Mouse (Mus musculus) midbrain, embryonic 15.5 days (tissue): ENCODE results near the gene Schip1. TPM values are rescaled to one million over a fixed set of nuclear protein-coding genes. Genes with fewer than 3 reads are reported as not detected.

Source experiments
- ATAC-seq: fragments of 200-750 bp; cut with Nextera tagmentation; replicated peaks from 2 replicates; pipeline ENCODE4 v1.8.0; 2017; ENCODE audit warnings: moderate TSS enrichment
- H3K27ac ChIP-seq: fragments of 300-500 bp; sonication (generic); 2 replicates; pipeline ENCODE4 v1.5.1; 2015; ENCODE audit warnings: mild to moderate bottlenecking, inconsistent platforms
- H3K27me3 ChIP-seq: fragments of 300-500 bp; sonication (generic); replicated peaks from 2 replicates; pipeline ENCODE4 v1.6.1; 2015; ENCODE audit warnings: inconsistent platforms
- H3K36me3 ChIP-seq: fragments of 300-500 bp; sonication (generic); replicated peaks from 2 replicates; pipeline ENCODE4 v1.6.1; 2015; ENCODE audit warnings: inconsistent platforms
- H3K4me1 ChIP-seq: fragments of 300-500 bp; sonication (generic); 2 replicates; pipeline ENCODE4 v1.6.1; 2015; ENCODE audit warnings: inconsistent platforms
- H3K4me2 ChIP-seq: fragments of 300-500 bp; sonication (generic); 2 replicates; pipeline ENCODE4 v1.6.1; 2015; ENCODE audit warnings: inconsistent platforms, mild to moderate bottlenecking, moderate library complexity
- H3K4me3 ChIP-seq: fragments of 300-500 bp; sonication (generic); 2 replicates; pipeline ENCODE4 v1.5.1; 2015; ENCODE audit warnings: mild to moderate bottlenecking, inconsistent platforms
- H3K9ac ChIP-seq: fragments of 300-500 bp; sonication (generic); 2 replicates; pipeline ENCODE4 v1.6.1; 2015; ENCODE audit warnings: mild to moderate bottlenecking, inconsistent platforms
- H3K9me3 ChIP-seq: fragments of 300-500 bp; sonication (generic); 2 replicates; pipeline ENCODE4 v1.6.1; 2016; ENCODE audit warnings: inconsistent platforms
- WGBS: fragments of 180-500 bp; shearing (Covaris S2); methylation state at CpG from one replicate; pipeline ENCODE4 v1.1.7; 2015; ENCODE audit warnings: mixed read lengths; 5-methylcytosine and 5-hydroxymethylcytosine counted together
- polyA plus RNA-seq: library from polyadenylated mRNA; unstranded; fragments of >200 nt; fragmentation: Nextera tagmentation; extraction: Ambion mirVana; gene quantifications from 2 replicates; pipeline ENCODE4 v1.2.1, GENCODE M21; 2015

Schip1 gene
- polyA plus RNA-seq, 1 experiment from 2014 or later: 129 TPM

GRCm38 (mm10) chr3:68575636-68576340 lies 511.2 kb downstream of the Schip1 start:
- no peak overlapping the region; the same call in 1 of the 2 replicates for H3K9ac ChIP-seq
- H3K4me3 ChIP-seq: no peak overlapping the region

GRCm38 (mm10) chr3:68576431-68576830 lies 511.8 kb downstream of the Schip1 start:
- no peaks in the 10 kb centered on the region for H3K9me3 ChIP-seq
- peaks cover 60% of the 10 kb centered on the region for H3K4me1 ChIP-seq
- H3K27ac ChIP-seq: peak overlapping the region; percentile 66
- H3K4me3 ChIP-seq: no peak overlapping the region
- no peaks in the 10 kb centered on the region for H3K27me3 ChIP-seq
- 0 out of 2 replicates have a peak overlapping the region, but pooled peaks have one; percentile 9 for H3K9ac ChIP-seq
- 18% methylated on average over 7 of the region's 7 CpGs for WGBS
- H3K4me2 ChIP-seq: peak overlapping the region; percentile 72
- no peaks in the 10 kb centered on the region for H3K36me3 ChIP-seq
- 0 out of 2 replicates have a peak, but pooled peaks have one; percentile 10 for ATAC-seq

More at GRCm38 (mm10) chr3:68575636-68576340, 511.2 kb downstream of the Schip1 start:
- WGBS: 52% methylated on average over 10 of the region's 10 CpGs
- no peaks in the 10 kb centered on the region for H3K9me3 ChIP-seq
- H3K27me3 ChIP-seq: no peaks in the 10 kb centered on the region
- peak overlapping the region; percentile 72 for H3K4me2 ChIP-seq
- no peak for ATAC-seq
- H3K36me3 ChIP-seq: no peaks in the 10 kb centered on the region
- peak overlapping the region; percentile 66 for H3K27ac ChIP-seq
- H3K4me1 ChIP-seq: peaks cover 60% of the 10 kb centered on the region

- no peaks in the 10 kb centered on the region for H3K36me3 ChIP-seq
These were observed 512.3 kb downstream of the Schip1 start for GRCm38 (mm10) chr3:68576948-68577347.

GRCm38 (mm10) chr3:68581591-68581990 lies 517.0 kb downstream of the Schip1 start:
- H3K4me1 ChIP-seq: peaks cover 64% of the 10 kb centered on the region
- no peak overlapping the region for H3K9ac ChIP-seq
- H3K4me3 ChIP-seq: no peak overlapping the region
- no peaks in the 10 kb centered on the region for H3K9me3 ChIP-seq
- H3K4me2 ChIP-seq: no peak overlapping the region
- no peak overlapping the region for H3K27ac ChIP-seq
- H3K27me3 ChIP-seq: no peaks in the 10 kb centered on the region
- ATAC-seq: no peak
- no peaks in the 10 kb centered on the region for H3K36me3 ChIP-seq
- 72% methylated on average over 13 of the region's 13 CpGs for WGBS

More at GRCm38 (mm10) chr3:68576948-68577347, 512.3 kb downstream of the Schip1 start:
- peak overlapping the region; percentile 72 for H3K4me2 ChIP-seq
- no peak overlapping the region for H3K4me3 ChIP-seq
- H3K4me1 ChIP-seq: peaks cover 63% of the 10 kb centered on the region
- H3K27ac ChIP-seq: peak overlapping the region; percentile 66
- peak overlapping the region; percentile 9; the same call in 1 of the 2 replicates for H3K9ac ChIP-seq
- H3K27me3 ChIP-seq: no peaks in the 10 kb centered on the region
- 49% methylated on average over 5 of the region's 5 CpGs for WGBS
- ATAC-seq: no peak
- H3K9me3 ChIP-seq: no peaks in the 10 kb centered on the region

GRCm38 (mm10) chr3:68582103-68582740 lies 517.6 kb downstream of the Schip1 start:
- Histone ChIP-seq H3K9ac (no peak overlapping the region), H3K4me2 (0 out of 2 replicates have a peak overlapping the region, but pooled peaks have one; percentile 31)

GRCm38 (mm10) chr3:68583031-68583693 lies 518.6 kb downstream of the Schip1 start:
- H3K4me2 ChIP-seq: peak overlapping the region; percentile 31
- 7% methylated on average over 14 of the region's 14 CpGs for WGBS
- no peaks in the 10 kb centered on the region for H3K36me3 ChIP-seq
- no peak for ATAC-seq
- no peaks in the 10 kb centered on the region for H3K27me3 ChIP-seq
- H3K27ac ChIP-seq: peak overlapping the region; percentile 72
- no peak overlapping the region for H3K9ac ChIP-seq
- peaks cover 71% of the 10 kb centered on the region for H3K4me1 ChIP-seq
- no peak overlapping the region for H3K4me3 ChIP-seq
- no peaks in the 10 kb centered on the region for H3K9me3 ChIP-seq

More at GRCm38 (mm10) chr3:68582103-68582740, 517.6 kb downstream of the Schip1 start:
- Histone ChIP-seq H3K9me3 (no peaks in the 10 kb centered on the region), H3K27ac (peak overlapping the region; percentile 72), H3K36me3 (no peaks in the 10 kb centered on the region), H3K4me1 (peaks cover 64% of the 10 kb centered on the region), H3K27me3 (no peaks in the 10 kb centered on the region), H3K4me3 (no peak overlapping the region)
- no peak for ATAC-seq
- 76% methylated on average over 12 of the region's 12 CpGs for WGBS

- no peaks in the 10 kb centered on the region for H3K27me3 ChIP-seq
- H3K9ac ChIP-seq: no peak overlapping the region
- no peaks in the 10 kb centered on the region for H3K36me3 ChIP-seq
- H3K4me2 ChIP-seq: peak overlapping the region; percentile 31; the same call in 1 of the 2 replicates
- peak; percentile 62 for ATAC-seq
- peaks cover 68% of the 10 kb centered on the region for H3K4me1 ChIP-seq
- H3K4me3 ChIP-seq: no peak overlapping the region
- H3K9me3 ChIP-seq: no peaks in the 10 kb centered on the region
- peak overlapping the region; percentile 72 for H3K27ac ChIP-seq
- 30% methylated on average over 13 of the region's 14 CpGs for WGBS
These were observed 519.3 kb downstream of the Schip1 start for GRCm38 (mm10) chr3:68583771-68584511.

GRCm38 (mm10) chr3:68585213-68585612 lies 520.6 kb downstream of the Schip1 start:
- no peak overlapping the region for H3K9ac ChIP-seq
- no peak overlapping the region for H3K4me3 ChIP-seq
- no peak for ATAC-seq
- H3K4me2 ChIP-seq: no peak overlapping the region
- no peaks in the 10 kb centered on the region for H3K9me3 ChIP-seq
- H3K27ac ChIP-seq: no peak overlapping the region
- H3K27me3 ChIP-seq: no peaks in the 10 kb centered on the region
- H3K4me1 ChIP-seq: peaks cover 68% of the 10 kb centered on the region
- 52% methylated on average over 4 of the region's 4 CpGs for WGBS
- H3K36me3 ChIP-seq: no peaks in the 10 kb centered on the region

- H3K4me2 ChIP-seq: no peak overlapping the region
- H3K9me3 ChIP-seq: no peaks in the 10 kb centered on the region
- H3K27me3 ChIP-seq: no peaks in the 10 kb centered on the region
- peaks cover 72% of the 10 kb centered on the region for H3K4me1 ChIP-seq
- WGBS: 26% methylated on average over 9 of the region's 9 CpGs
- peak overlapping the region; percentile 23; the same call in 1 of the 2 replicates for H3K27ac ChIP-seq
- no peak overlapping the region for H3K4me3 ChIP-seq
- no peak for ATAC-seq
- H3K9ac ChIP-seq: no peak overlapping the region
- no peaks in the 10 kb centered on the region for H3K36me3 ChIP-seq
These were observed 522.1 kb downstream of the Schip1 start for GRCm38 (mm10) chr3:68586646-68587064.

GRCm38 (mm10) chr3:68587567-68588245 lies 523.1 kb downstream of the Schip1 start:
- ATAC-seq: peak; percentile 56; the same call in 1 of the 2 replicates
- H3K27me3 ChIP-seq: no peaks in the 10 kb centered on the region
- H3K36me3 ChIP-seq: no peaks in the 10 kb centered on the region
- H3K9ac ChIP-seq: no peak overlapping the region
- H3K9me3 ChIP-seq: no peaks in the 10 kb centered on the region
- 27% methylated on average over 10 of the region's 10 CpGs for WGBS
- H3K4me3 ChIP-seq: no peak overlapping the region
- no peak overlapping the region for H3K4me2 ChIP-seq
- H3K27ac ChIP-seq: peak overlapping the region; percentile 61; the same call in 1 of the 2 replicates
- H3K4me1 ChIP-seq: peaks cover 72% of the 10 kb centered on the region

- Histone ChIP-seq H3K9ac (no peak overlapping the region), H3K4me1 (peaks cover 65% of the 10 kb centered on the region), H3K27ac (no peak overlapping the region), H3K9me3 (no peaks in the 10 kb centered on the region), H3K27me3 (no peaks in the 10 kb centered on the region), H3K36me3 (no peaks in the 10 kb centered on the region), H3K4me2 (no peak overlapping the region), H3K4me3 (no peak overlapping the region)
- WGBS: 84% methylated on average over 9 of the region's 9 CpGs
- ATAC-seq: no peak
These were observed 524.7 kb downstream of the Schip1 start for GRCm38 (mm10) chr3:68589220-68589840.
